Mouse (Mus musculus): Measurements from ENCODE around the gene Ccdc77. TPM values are rescaled to one million over a fixed set of nuclear protein-coding genes. Genes with fewer than 3 reads are reported as not detected.
A peak's percentile ranks its signal among the peaks of the same experiment; 100 is the strongest.

The Ccdc77 gene
- total and polyA plus RNA-seq, 3 experiments: 18.2 to 25.2 (median 21.0) TPM

GRCm38 (mm10) chr6:120343992-120344391 lies 20.2 kb downstream of the Ccdc77 start:
- no peak overlapping the region for H3K4me3 ChIP-seq (replicated peaks in 1 of 3; ENCODE audit: low read depth in 2 of 3, low read length in 2 of 3, poor library complexity in 1 of 3)
- no peak overlapping the region for H3K9ac ChIP-seq (ENCODE audit: insufficient read depth, low read depth)
- H3K27ac ChIP-seq (ENCODE audit: insufficient read depth, low read depth): no peak overlapping the region
- no peak overlapping the region for H3K4me2 ChIP-seq (ENCODE audit: insufficient read depth, low read depth, poor library complexity, severe bottlenecking)
- H3K79me2 ChIP-seq (replicated peaks; ENCODE audit: control insufficient read depth, extremely low read depth, insufficient read depth, poor library complexity, severe bottlenecking): no peaks in the 10 kb centered on the region
- dilution Hi-C loops (cut with MboI; ENCODE audit: extremely low pct_ligation_motif_present, extremely low pct_unique_long_range_greater_than_20kb, low sequenced_read_pairs): no loop called here
- DNase-seq (ENCODE audit: extremely low read depth): no peak
- H3K4me1 ChIP-seq (ENCODE audit: control insufficient read depth in 1 of 2, insufficient read depth in 2 of 2): no peaks in the 10 kb centered on the region
- H3K27me3 ChIP-seq (replicated peaks): no peaks in the 10 kb centered on the region
- H3K9me3 ChIP-seq (replicated peaks; ENCODE audit: low read length): no peaks in the 10 kb centered on the region
- in situ Hi-C loops (cut with MboI; ENCODE audit: low pct_ligation_motif_present, low pct_unique_long_range_greater_than_20kb, low sequenced_read_pairs): loop anchor here (25.0 kb wide), 1 partner anchor 382 kb away; no protein-coding TSS in a partner anchor
- peaks cover 61 to 89% of the 10 kb centered on the region in 2 experiments for H3K36me3 ChIP-seq (replicated peaks in 1 of 2; ENCODE audit: control insufficient read depth in 1 of 2, insufficient read depth in 1 of 2, low read length in 1 of 2)
- TF ChIP-seq E2F4 (IDR thresholded peaks at IDR 0.05; ENCODE audit: insufficient replicate concordance, low read depth, low read length): no peak
- TF ChIP-seq ZMIZ1 (IDR thresholded peaks at IDR 0.05; ENCODE audit: low read depth, low read length): no peak
- no peak for TF ChIP-seq JUND (conservative IDR thresholded peaks at IDR 0.05; ENCODE audit: low read depth, low read length)
- TF ChIP-seq POLR2AphosphoS2 (IDR thresholded peaks at IDR 0.05; ENCODE audit: low read depth, low read length): no peak
- no peak for TF ChIP-seq KAT2A (IDR thresholded peaks at IDR 0.05; ENCODE audit: insufficient replicate concordance, low read length)
- no peak for TF ChIP-seq MAFK (IDR thresholded peaks at IDR 0.05; ENCODE audit: insufficient replicate concordance, low read length)
- TF ChIP-seq ETS1 (conservative IDR thresholded peaks at IDR 0.05; ENCODE audit: low read depth, low read length): no peak
- TF ChIP-seq USF2 (conservative IDR thresholded peaks at IDR 0.05; ENCODE audit: low read depth, low read length): no peak
- no peak for TF ChIP-seq PAX5 (IDR thresholded peaks at IDR 0.05; ENCODE audit: low read length)
- TF ChIP-seq EP300 (IDR thresholded peaks at IDR 0.05; ENCODE audit: low read length): no peak
- no peak for TF ChIP-seq MAX (IDR thresholded peaks at IDR 0.05; ENCODE audit: low read length)
- no peak for TF ChIP-seq TBP (conservative IDR thresholded peaks at IDR 0.05; ENCODE audit: low read depth, low read length)
- no peak for TF ChIP-seq POLR2A (IDR thresholded peaks at IDR 0.05; ENCODE audit: low read depth, low read length)
- TF ChIP-seq MXI1 (IDR thresholded peaks at IDR 0.05; ENCODE audit: low read depth, low read length): no peak
- no peak for TF ChIP-seq ZKSCAN1 (IDR thresholded peaks at IDR 0.05; ENCODE audit: borderline replicate concordance, low read depth, low read length)
- no peak for TF ChIP-seq ZC3H11A (IDR thresholded peaks at IDR 0.05; ENCODE audit: low read depth, low read length)
- TF ChIP-seq CHD1 (IDR thresholded peaks at IDR 0.05; ENCODE audit: low read depth, low read length): no peak
- TF ChIP-seq SMC3 (IDR thresholded peaks at IDR 0.05; ENCODE audit: low read depth, low read length): no peak
- TF ChIP-seq JUN (IDR thresholded peaks at IDR 0.05; ENCODE audit: insufficient read depth, low read depth, low read length): no peak

DNA sequence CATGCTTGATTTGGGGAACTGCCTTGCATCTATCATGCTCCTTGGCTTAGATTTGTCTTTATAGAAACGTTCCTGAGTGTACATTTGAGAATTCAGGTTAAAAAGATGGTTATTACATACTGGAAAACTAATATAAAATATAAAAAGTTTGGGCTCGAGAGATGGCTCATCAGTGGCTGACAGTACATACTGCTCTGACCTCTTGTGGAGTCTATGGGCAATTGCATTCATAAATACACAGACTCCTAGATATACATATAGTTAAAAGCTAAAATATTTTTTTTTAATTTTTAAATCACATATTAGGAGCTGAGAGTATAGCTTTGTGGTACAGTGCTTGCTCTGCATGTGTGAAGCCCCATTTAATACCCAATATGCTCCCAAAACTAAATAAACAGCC lies 31.8 kb downstream of the Ccdc77 start:
- Histone ChIP-seq H3K27me3 (replicated peaks) (no peaks in the 10 kb centered on the region), H3K4me3 (replicated peaks in 1 of 3; ENCODE audit: low read depth in 2 of 3, low read length in 2 of 3, poor library complexity in 1 of 3) (no peak overlapping the region), H3K9me3 (replicated peaks; ENCODE audit: low read length) (no peaks in the 10 kb centered on the region), H3K27ac (ENCODE audit: insufficient read depth, low read depth) (no peak overlapping the region), H3K36me3 (replicated peaks in 1 of 2; ENCODE audit: control insufficient read depth in 1 of 2, insufficient read depth in 1 of 2, low read length in 1 of 2) (peaks cover 67 to 89% of the 10 kb centered on the region in 2 experiments), H3K4me1 (ENCODE audit: control insufficient read depth in 1 of 2, insufficient read depth in 2 of 2) (no peaks in the 10 kb centered on the region), H3K9ac (ENCODE audit: insufficient read depth, low read depth) (no peak overlapping the region), H3K79me2 (replicated peaks; ENCODE audit: control insufficient read depth, extremely low read depth, insufficient read depth, poor library complexity, severe bottlenecking) (no peaks in the 10 kb centered on the region), H3K4me2 (ENCODE audit: insufficient read depth, low read depth, poor library complexity, severe bottlenecking) (no peak overlapping the region)
- no peak for DNase-seq (ENCODE audit: extremely low read depth)
- TF ChIP-seq CTCF (conservative IDR thresholded peaks at IDR 0.05 in 1 of 2, IDR thresholded peaks at IDR 0.05 in 1 of 2; ENCODE audit: low read depth in 2 of 2, low read length in 2 of 2): peak in 1 of 2 experiments; percentile 31; a peak in 2 of 4 replicates
- no peak for TF ChIP-seq USF2 (conservative IDR thresholded peaks at IDR 0.05; ENCODE audit: low read depth, low read length)
- no peak for TF ChIP-seq EP300 (IDR thresholded peaks at IDR 0.05; ENCODE audit: low read length)
- no peak for TF ChIP-seq USF1 (IDR thresholded peaks at IDR 0.05; ENCODE audit: low read depth, low read length)
- no peak for TF ChIP-seq UBTF (IDR thresholded peaks at IDR 0.05; ENCODE audit: low read depth, low read length)
- TF ChIP-seq CHD2 (IDR thresholded peaks at IDR 0.05; ENCODE audit: low read length): no peak
- dilution Hi-C loops (cut with MboI; ENCODE audit: extremely low pct_ligation_motif_present, extremely low pct_unique_long_range_greater_than_20kb, low sequenced_read_pairs) (no loop called here), in situ Hi-C loops (cut with MboI; ENCODE audit: low pct_ligation_motif_present, low pct_unique_long_range_greater_than_20kb, low sequenced_read_pairs) (loop anchor here (25.0 kb wide), 1 partner anchor 370 kb away; no protein-coding TSS in a partner anchor)
